In the genomic region with DNA sequence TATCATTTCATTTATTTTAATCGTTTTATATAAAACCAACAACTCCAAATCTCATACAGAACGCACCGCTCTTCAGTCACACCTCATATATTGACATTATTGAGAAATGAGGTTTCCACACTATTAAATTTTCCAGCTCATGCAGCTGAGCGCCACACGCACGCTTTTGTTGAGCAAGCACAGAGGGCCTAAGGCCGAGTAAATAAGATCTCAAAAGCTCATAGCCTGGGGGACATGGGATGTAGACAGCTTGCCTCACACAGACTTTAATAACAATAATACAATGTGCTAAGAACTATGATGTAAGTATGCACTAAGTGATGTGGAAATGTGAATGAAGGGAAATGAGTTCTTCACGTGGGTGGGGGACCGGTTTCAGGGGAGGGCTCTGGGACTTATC, we compare ENCODE assay signal across 19 mouse cellular contexts. TPM values are rescaled to one million over a fixed set of nuclear protein-coding genes. Genes with fewer than 3 reads are reported as not detected.
DNase-seq lines count a peak whose midpoint lies in the region; ATAC-seq and TF ChIP-seq lines count a peak whose summit lies in the region.
"Had no signal": no experiment of that assay in that cellular context is flagged by ENCODE, and none has a peak within 500 bp of the region (broad histone marks: within the 10 kb centered on the region; RNA-seq: fewer than 3 reads in every experiment).

No protein-coding gene starts in this region.

- no peak overlapping the region for H3K27ac ChIP-seq in hindbrain, embryonic 12.5 days
- no peak overlapping the region for H3K27ac ChIP-seq in hindbrain, embryonic 16.5 days (ENCODE audit: low read depth, low read length)
- no peak overlapping the region for H3K27ac ChIP-seq in neural tube, embryonic 11.5 days (ENCODE audit: low read depth, low read length)
- no peak overlapping the region for H3K27ac ChIP-seq in lung, embryonic 15.5 days
- H3K27ac ChIP-seq in midbrain, embryonic 14.5 days (replicated peaks; ENCODE audit: low read depth, low read length) = no peak overlapping the region
- no peak overlapping the region for H3K27ac ChIP-seq in left cerebral cortex, adult 2 months
- H3K27ac ChIP-seq: embryonic facial prominence, embryonic 12.5 days; hindbrain, postnatal 0 days; liver, embryonic 13.5 days; stomach, postnatal 0 days had no signal

- no peak for TF ChIP-seq CTCF in left cerebral cortex, adult 2 months (IDR thresholded peaks at IDR 0.05)

- H3K9ac ChIP-seq in hindbrain, embryonic 12.5 days = no peak overlapping the region
- no peak overlapping the region for H3K9ac ChIP-seq in hindbrain, embryonic 16.5 days (ENCODE audit: low read depth, low read length)
- H3K9ac ChIP-seq in neural tube, embryonic 11.5 days (ENCODE audit: low read length) = no peak overlapping the region
- no peak overlapping the region for H3K9ac ChIP-seq in lung, embryonic 15.5 days
- no peak overlapping the region for H3K9ac ChIP-seq in midbrain, embryonic 14.5 days (replicated peaks; ENCODE audit: low read length)
- H3K9ac ChIP-seq: embryonic facial prominence, embryonic 12.5 days; forebrain, postnatal 0 days; liver, embryonic 13.5 days had no signal

- H3K36me3 ChIP-seq in hindbrain, embryonic 12.5 days = no peaks in the 10 kb centered on the region
- H3K36me3 ChIP-seq in hindbrain, embryonic 16.5 days (ENCODE audit: control insufficient read depth, insufficient read depth, low read length) = no peaks in the 10 kb centered on the region
- no peaks in the 10 kb centered on the region for H3K36me3 ChIP-seq in neural tube, embryonic 11.5 days (ENCODE audit: control insufficient read depth, insufficient read depth, low read length)
- no peaks in the 10 kb centered on the region for H3K36me3 ChIP-seq in lung, embryonic 15.5 days
- no peaks in the 10 kb centered on the region for H3K36me3 ChIP-seq in midbrain, embryonic 14.5 days (ENCODE audit: control insufficient read depth, insufficient read depth, low read length)
- H3K36me3 ChIP-seq: embryonic facial prominence, embryonic 12.5 days; liver, embryonic 13.5 days had no signal

- H3K9me3 ChIP-seq in hindbrain, embryonic 12.5 days (replicated peaks) = no peaks in the 10 kb centered on the region
- no peaks in the 10 kb centered on the region for H3K9me3 ChIP-seq in hindbrain, embryonic 16.5 days (ENCODE audit: control insufficient read depth, low read length)
- H3K9me3 ChIP-seq in neural tube, embryonic 11.5 days (ENCODE audit: control insufficient read depth, low read length) = no peaks in the 10 kb centered on the region
- H3K9me3 ChIP-seq in lung, embryonic 15.5 days = no peaks in the 10 kb centered on the region
- H3K9me3 ChIP-seq in midbrain, embryonic 14.5 days (ENCODE audit: control insufficient read depth, low read length) = no peaks in the 10 kb centered on the region
- H3K9me3 ChIP-seq: embryonic facial prominence, embryonic 12.5 days; liver, embryonic 13.5 days; megakaryocyte, embryonic 14.5 days had no signal

- H3K4me1 ChIP-seq in hindbrain, embryonic 12.5 days = peaks cover 4% of the 10 kb centered on the region
- H3K4me1 ChIP-seq in hindbrain, embryonic 16.5 days (ENCODE audit: control insufficient read depth, insufficient read depth, low read depth, low read length) = no peaks in the 10 kb centered on the region
- H3K4me1 ChIP-seq in neural tube, embryonic 11.5 days (ENCODE audit: control insufficient read depth, insufficient read depth, low read length) = no peaks in the 10 kb centered on the region
- H3K4me1 ChIP-seq in lung, embryonic 15.5 days = 0 out of 2 replicates have a peak, but pooled peaks cover 4% of the 10 kb centered on the region
- no peaks in the 10 kb centered on the region for H3K4me1 ChIP-seq in midbrain, embryonic 14.5 days (ENCODE audit: control insufficient read depth, insufficient read depth, low read length)
- H3K4me1 ChIP-seq: embryonic facial prominence, embryonic 12.5 days; liver, embryonic 13.5 days; megakaryocyte, embryonic 14.5 days had no signal

- intact Hi-C loops in left cerebral cortex, adult 2 months (cut with DNase I) = no loop called here

- no peaks in the 10 kb centered on the region for H3K27me3 ChIP-seq in hindbrain, embryonic 12.5 days
- no peaks in the 10 kb centered on the region for H3K27me3 ChIP-seq in hindbrain, embryonic 16.5 days (replicated peaks; ENCODE audit: control insufficient read depth, insufficient read depth, low read length)
- no peaks in the 10 kb centered on the region for H3K27me3 ChIP-seq in neural tube, embryonic 11.5 days (ENCODE audit: control insufficient read depth, insufficient read depth, low read length)
- no peaks in the 10 kb centered on the region for H3K27me3 ChIP-seq in lung, embryonic 15.5 days
- H3K27me3 ChIP-seq in midbrain, embryonic 14.5 days (ENCODE audit: control insufficient read depth, insufficient read depth, low read length) = no peaks in the 10 kb centered on the region
- H3K27me3 ChIP-seq: embryonic facial prominence, embryonic 12.5 days; liver, embryonic 13.5 days; megakaryocyte, embryonic 14.5 days had no signal

- no peak overlapping the region for H3K4me2 ChIP-seq in hindbrain, embryonic 12.5 days (replicated peaks)
- no peak overlapping the region for H3K4me2 ChIP-seq in hindbrain, embryonic 16.5 days (ENCODE audit: low read length)
- no peak overlapping the region for H3K4me2 ChIP-seq in neural tube, embryonic 11.5 days (ENCODE audit: low read depth)
- no peak overlapping the region for H3K4me2 ChIP-seq in lung, embryonic 15.5 days
- no peak overlapping the region for H3K4me2 ChIP-seq in midbrain, embryonic 14.5 days (ENCODE audit: low read length)
- H3K4me2 ChIP-seq: embryonic facial prominence, embryonic 12.5 days; liver, embryonic 13.5 days had no signal

- no peak overlapping the region for H3K4me3 ChIP-seq in hindbrain, embryonic 12.5 days
- no peak overlapping the region for H3K4me3 ChIP-seq in hindbrain, embryonic 16.5 days (ENCODE audit: low read length)
- H3K4me3 ChIP-seq in neural tube, embryonic 11.5 days (ENCODE audit: low read depth, low read length) = no peak overlapping the region
- no peak overlapping the region for H3K4me3 ChIP-seq in lung, embryonic 15.5 days
- no peak overlapping the region for H3K4me3 ChIP-seq in midbrain, embryonic 14.5 days (replicated peaks; ENCODE audit: low read depth, low read length)
- H3K4me3 ChIP-seq in left cerebral cortex, adult 2 months = no peak overlapping the region
- H3K4me3 ChIP-seq: embryonic facial prominence, embryonic 12.5 days; liver, embryonic 13.5 days; megakaryocyte, embryonic 14.5 days had no signal

- DNase-seq in neural tube, embryonic 11.5 days (ENCODE audit: low spot score) = peak; percentile 15
- no peak for DNase-seq in neural tube, embryonic 10.5 days (ENCODE audit: extremely low spot score, low spot score)
- DNase-seq in midbrain, embryonic 14.5 days = peak; percentile 40
- DNase-seq in right cerebral cortex, adult 2 months (ENCODE audit: low spot score in 2 of 2) = no peak
- DNase-seq in left cerebral cortex, adult 2 months (ENCODE audit: extremely low spot score in 1 of 2, low spot score in 2 of 2) = no peak
- DNase-seq: adrenal gland, postnatal 14 days; cerebellum, adult 2 months; forebrain, postnatal 0 days; kidney, adult 18-20 months; kidney, postnatal 14 days; layer of hippocampus, adult 9-11 months; liver, embryonic 13.5 days had no signal

- 69% methylated on average over 9 of the region's 9 CpGs for WGBS in hindbrain, embryonic 12.5 days
- WGBS in hindbrain, embryonic 16.5 days = 56% methylated on average over 9 of the region's 9 CpGs
- 83% methylated on average over 9 of the region's 9 CpGs for WGBS in neural tube, embryonic 11.5 days
- 52% methylated on average over 9 of the region's 9 CpGs for WGBS in lung, embryonic 15.5 days
- 63% methylated on average over 9 of the region's 9 CpGs for WGBS in midbrain, embryonic 14.5 days

- peak; percentile 61; the same call in 1 of the 2 replicates for ATAC-seq in hindbrain, embryonic 12.5 days (ENCODE audit: low FRiP score)
- ATAC-seq in hindbrain, embryonic 16.5 days = no peak
- ATAC-seq in neural tube, embryonic 11.5 days (ENCODE audit: insufficient read depth, low FRiP score, low TSS enrichment) = 0 out of 2 replicates have a peak, but pooled peaks have one; percentile 27
- peak; percentile 69 for ATAC-seq in lung, embryonic 15.5 days (ENCODE audit: borderline replicate concordance, extremely low read depth, low FRiP score, low TSS enrichment)
- no peak for ATAC-seq in midbrain, embryonic 14.5 days (ENCODE audit: low FRiP score, low TSS enrichment)
- ATAC-seq: forebrain, postnatal 0 days; hindbrain, postnatal 0 days had no signal

RNA-seq across cellular contexts. Expression of a gene that starts 57.3 kb away (rescaled TPM):
- 7.0 and 9.6 TPM in 2 replicates for polyA plus RNA-seq in hindbrain, embryonic 12.5 days (2016; fragmentation: Nextera tagmentation; extraction: Ambion mirVana)
- polyA plus RNA-seq in hindbrain, embryonic 16.5 days (2015; fragmentation: Nextera tagmentation; extraction: Ambion mirVana) = 2.7 and 2.9 TPM in 2 replicates
- 6.5 and 8.7 TPM in 2 replicates for polyA plus RNA-seq in neural tube, embryonic 11.5 days (2014; fragmentation: Nextera tagmentation; extraction: Ambion mirVana)
- 32.8 and 34.3 TPM in 2 replicates for polyA plus RNA-seq in lung, embryonic 15.5 days (2015; fragmentation: Nextera tagmentation; extraction: Ambion mirVana)
- polyA plus RNA-seq in midbrain, embryonic 14.5 days (2014; fragmentation: Nextera tagmentation; extraction: Ambion mirVana) = 0.50 and 3.7 TPM in 2 replicates
- 1 to 10 TPM; 1.0 to 1.7 TPM for total RNA-seq in left cerebral cortex, adult 2 months (2021)

Comparison
In these comparisons a context has a peak if more than half of its experiments do, and no peak if none do; other contexts are left out.
1. ATAC-seq: peak in hindbrain, embryonic 12.5 days (single experiment), neural tube, embryonic 11.5 days (single experiment) and lung, embryonic 15.5 days (single experiment); none in hindbrain, embryonic 16.5 days (single experiment) and midbrain, embryonic 14.5 days (single experiment).
2. DNase-seq: peak in neural tube, embryonic 11.5 days (single experiment) and midbrain, embryonic 14.5 days (single experiment); none in neural tube, embryonic 10.5 days (single experiment), right cerebral cortex, adult 2 months (0 of 2) and left cerebral cortex, adult 2 months (0 of 2).